Mouse (Mus musculus): Measurements from ENCODE around the gene Larp4. TPM values are rescaled to one million over a fixed set of nuclear protein-coding genes. Genes with fewer than 3 reads are reported as not detected.
"Not testable (repeated sequence)": the region's sequence is repeated elsewhere in the genome, so short reads cannot be mapped to it uniquely, and the experiment has no call there.

Larp4 gene
- polyA plus RNA-seq, 1 experiment from 2014 or later = 29.0 TPM

GRCm38 (mm10) chr15:99972989-99973911, 3.4 kb downstream of the Larp4 start:
- peak overlapping the region; percentile 95 for H3K27ac ChIP-seq
- H3K27me3 ChIP-seq (replicated peaks) = no peaks in the 10 kb centered on the region
- under 1% methylated on average over 84 of the region's 84 CpGs for WGBS
- peak overlapping the region; percentile 85 for H3K4me3 ChIP-seq
- H3K36me3 ChIP-seq = no peaks in the 10 kb centered on the region
- H3K4me2 ChIP-seq (replicated peaks) = peak overlapping the region; percentile 85
- peak; percentile 92 for ATAC-seq (ENCODE audit: low FRiP score, low read depth)
- H3K9ac ChIP-seq = peak overlapping the region; percentile 85
- H3K9me3 ChIP-seq = no peaks in the 10 kb centered on the region
- H3K4me1 ChIP-seq = peaks cover 9% of the 10 kb centered on the region

DNA sequence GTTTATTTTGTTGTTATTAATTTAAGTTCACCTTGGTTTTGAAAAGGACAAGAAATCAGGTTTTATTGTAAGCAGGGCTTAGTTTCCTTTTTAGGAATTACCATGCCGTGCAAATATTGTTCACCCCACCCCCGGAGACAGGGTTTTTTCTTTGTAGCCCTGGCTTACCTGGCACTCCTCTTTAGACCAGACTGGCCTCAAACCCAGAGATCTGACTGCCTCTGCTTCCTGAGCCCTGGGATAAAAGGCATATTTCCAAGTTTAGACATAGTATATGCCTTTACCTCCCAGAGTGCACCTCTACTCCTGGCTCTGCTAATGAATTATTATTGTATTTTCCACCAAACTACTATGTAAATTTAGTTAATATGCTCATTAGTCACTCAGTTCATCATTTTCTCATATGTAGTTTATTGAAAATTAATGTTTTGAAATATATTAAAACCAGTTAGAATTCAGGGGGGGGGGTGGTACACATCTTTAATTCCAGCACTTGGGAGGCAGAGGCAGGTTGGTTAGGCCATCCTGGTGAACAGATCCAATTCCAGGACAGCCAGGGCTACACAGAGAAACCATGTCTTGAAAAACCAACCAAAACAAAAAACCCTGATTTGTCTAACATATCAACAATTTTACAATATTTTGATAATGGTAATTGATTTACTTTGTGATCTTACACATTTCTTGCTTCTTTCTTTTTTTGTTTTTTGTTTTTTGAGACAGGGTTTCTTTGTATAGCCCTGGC, 4.8 kb downstream of the Larp4 start:
- Histone ChIP-seq H3K4me3 (no peak overlapping the region), H3K9me3 (no peaks in the 10 kb centered on the region), H3K27ac (no peak overlapping the region), H3K27me3 (replicated peaks) (no peaks in the 10 kb centered on the region), H3K9ac (no peak overlapping the region), H3K4me2 (replicated peaks) (no peak overlapping the region), H3K4me1 (peaks cover 9% of the 10 kb centered on the region), H3K36me3 (no peaks in the 10 kb centered on the region)
- no peak for ATAC-seq (ENCODE audit: low FRiP score, low read depth)
- WGBS = 81% methylated on average over 2 of the region's 2 CpGs

GRCm38 (mm10) chr15:99976121-99976520, 6.3 kb downstream of the Larp4 start:
- H3K27ac ChIP-seq; H3K9ac ChIP-seq; H3K36me3 ChIP-seq; H3K27me3 ChIP-seq (replicated peaks); H3K4me2 ChIP-seq (replicated peaks); ATAC-seq (ENCODE audit: low FRiP score, low read depth); H3K4me1 ChIP-seq; H3K4me3 ChIP-seq; H3K9me3 ChIP-seq: not testable (repeated sequence)
- 91% methylated on average over 2 of the region's 2 CpGs for WGBS

GRCm38 (mm10) chr15:99979266-99979665, 9.4 kb downstream of the Larp4 start:
- no peaks in the 10 kb centered on the region for H3K36me3 ChIP-seq
- no peaks in the 10 kb centered on the region for H3K27me3 ChIP-seq (replicated peaks)
- no peak overlapping the region for H3K9ac ChIP-seq
- H3K4me1 ChIP-seq = peaks cover 3% of the 10 kb centered on the region; the same call in 1 of the 2 replicates
- no peaks in the 10 kb centered on the region for H3K9me3 ChIP-seq
- H3K4me3 ChIP-seq = no peak overlapping the region
- no peak overlapping the region for H3K27ac ChIP-seq
- ATAC-seq (ENCODE audit: low FRiP score, low read depth) = no peak
- H3K4me2 ChIP-seq (replicated peaks) = no peak overlapping the region
- 80% methylated on average over 1 of the region's 1 CpGs for WGBS

GRCm38 (mm10) chr15:99979715-99980114, 9.8 kb downstream of the Larp4 start:
- H3K27me3 ChIP-seq (replicated peaks) = no peaks in the 10 kb centered on the region
- no peak overlapping the region for H3K27ac ChIP-seq
- no peak overlapping the region for H3K9ac ChIP-seq
- H3K4me1 ChIP-seq = no peaks in the 10 kb centered on the region
- no peaks in the 10 kb centered on the region for H3K9me3 ChIP-seq
- no peak for ATAC-seq (ENCODE audit: low FRiP score, low read depth)
- H3K4me2 ChIP-seq (replicated peaks) = no peak overlapping the region
- H3K4me3 ChIP-seq = no peak overlapping the region
- H3K36me3 ChIP-seq = no peaks in the 10 kb centered on the region
- 94% methylated on average over 2 of the region's 2 CpGs for WGBS

DNA sequence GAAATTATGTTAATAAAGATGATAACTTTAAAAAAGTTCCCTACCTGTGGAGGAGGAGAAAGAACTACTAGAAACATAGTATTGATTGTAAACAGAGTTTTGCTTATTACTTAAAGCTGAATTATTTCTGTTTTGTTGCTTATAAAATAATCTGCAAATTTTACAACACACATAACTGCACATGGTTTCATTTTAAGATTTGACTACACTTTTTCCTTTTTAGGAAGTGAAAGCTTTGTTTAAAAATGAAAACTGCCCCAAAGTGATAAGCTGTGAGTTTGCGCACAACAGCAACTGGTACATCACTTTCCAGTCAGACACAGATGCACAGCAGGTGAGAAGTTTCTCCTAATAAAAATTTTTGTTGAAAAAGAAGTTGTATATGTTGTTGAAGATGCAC, 23.2 kb downstream of the Larp4 start:
- H3K4me1 ChIP-seq = no peaks in the 10 kb centered on the region
- no peak overlapping the region for H3K4me2 ChIP-seq (replicated peaks)
- H3K4me3 ChIP-seq = no peak overlapping the region
- ATAC-seq (ENCODE audit: low FRiP score, low read depth) = no peak
- peaks cover 46% of the 10 kb centered on the region for H3K36me3 ChIP-seq
- no peak overlapping the region for H3K9ac ChIP-seq
- no peaks in the 10 kb centered on the region for H3K9me3 ChIP-seq
- H3K27me3 ChIP-seq (replicated peaks) = no peaks in the 10 kb centered on the region
- WGBS = 100% methylated on average over 1 of the region's 1 CpGs
- H3K27ac ChIP-seq = no peak overlapping the region

- Histone ChIP-seq H3K4me3 (no peak overlapping the region), H3K9ac (no peak overlapping the region), H3K36me3 (peaks cover 45% of the 10 kb centered on the region), H3K27me3 (replicated peaks) (no peaks in the 10 kb centered on the region), H3K27ac (no peak overlapping the region), H3K4me1 (no peaks in the 10 kb centered on the region), H3K9me3 (no peaks in the 10 kb centered on the region), H3K4me2 (replicated peaks) (no peak overlapping the region)
- no peak for ATAC-seq (ENCODE audit: low FRiP score, low read depth)
- 94% methylated on average over 6 of the region's 6 CpGs for WGBS
Observed at GRCm38 (mm10) chr15:99997114-99997804, 27.4 kb downstream of the Larp4 start.

- WGBS = 98% methylated on average over 1 of the region's 1 CpGs
- H3K27me3 ChIP-seq (replicated peaks) = no peaks in the 10 kb centered on the region
- H3K4me2 ChIP-seq (replicated peaks) = no peak overlapping the region
- H3K9ac ChIP-seq = no peak overlapping the region
- H3K27ac ChIP-seq = no peak overlapping the region
- no peak overlapping the region for H3K4me3 ChIP-seq
- ATAC-seq (ENCODE audit: low FRiP score, low read depth) = no peak
- H3K9me3 ChIP-seq = no peaks in the 10 kb centered on the region
- peaks cover 53% of the 10 kb centered on the region for H3K36me3 ChIP-seq
- H3K4me1 ChIP-seq = no peaks in the 10 kb centered on the region
Observed at GRCm38 (mm10) chr15:99999390-99999789, 29.5 kb downstream of the Larp4 start.

GRCm38 (mm10) chr15:100004677-100005273, 34.9 kb downstream of the Larp4 start:
- H3K36me3 ChIP-seq = peaks cover 65% of the 10 kb centered on the region
- ATAC-seq (ENCODE audit: low FRiP score, low read depth) = no peak
- H3K9ac ChIP-seq = no peak overlapping the region
- 92% methylated on average over 7 of the region's 7 CpGs for WGBS
- H3K9me3 ChIP-seq = no peaks in the 10 kb centered on the region
- no peak overlapping the region for H3K27ac ChIP-seq
- no peaks in the 10 kb centered on the region for H3K4me1 ChIP-seq
- H3K27me3 ChIP-seq (replicated peaks) = no peaks in the 10 kb centered on the region
- no peak overlapping the region for H3K4me3 ChIP-seq
- H3K4me2 ChIP-seq (replicated peaks) = no peak overlapping the region

- H3K4me1 ChIP-seq = no peaks in the 10 kb centered on the region
- no peak overlapping the region for H3K4me2 ChIP-seq (replicated peaks)
- H3K27me3 ChIP-seq (replicated peaks) = no peaks in the 10 kb centered on the region
- no peaks in the 10 kb centered on the region for H3K9me3 ChIP-seq
- H3K9ac ChIP-seq = no peak overlapping the region
- ATAC-seq (ENCODE audit: low FRiP score, low read depth) = no peak
- no peak overlapping the region for H3K4me3 ChIP-seq
- peaks cover 76% of the 10 kb centered on the region for H3K36me3 ChIP-seq
- no peak overlapping the region for H3K27ac ChIP-seq
Observed at GRCm38 (mm10) chr15:100006180-100006579, 36.3 kb downstream of the Larp4 start.

- ATAC-seq (ENCODE audit: low FRiP score, low read depth) = no peak
- Histone ChIP-seq H3K4me2 (replicated peaks) (no peak overlapping the region), H3K9me3 (no peaks in the 10 kb centered on the region), H3K4me1 (no peaks in the 10 kb centered on the region), H3K4me3 (no peak overlapping the region), H3K9ac (no peak overlapping the region), H3K36me3 (peaks cover 5% of the 10 kb centered on the region; the same call in 1 of the 2 replicates), H3K27ac (no peak overlapping the region), H3K27me3 (replicated peaks) (no peaks in the 10 kb centered on the region)
- 84% methylated on average over 6 of the region's 6 CpGs for WGBS
Observed at GRCm38 (mm10) chr15:100018280-100018899, 48.5 kb downstream of the Larp4 start.

Data from neural tube, embryonic 12.5 days (tissue).